ENCODE assay signal across 20 mouse cellular contexts in genomic region chr16:4905591-4905990, GRCm38 (mm10). TPM values are rescaled to one million over a fixed set of nuclear protein-coding genes. Genes with fewer than 3 reads are reported as not detected.
A peak's percentile ranks its signal among the peaks of the same experiment; 100 is the strongest.
DNase-seq lines count a peak whose midpoint lies in the region; ATAC-seq and TF ChIP-seq lines count a peak whose summit lies in the region.
"Had no signal": no experiment of that assay in that cellular context is flagged by ENCODE, and none has a peak within 500 bp of the region (broad histone marks: within the 10 kb centered on the region; RNA-seq: fewer than 3 reads in every experiment).

No protein-coding gene starts in this region.

- TF ChIP-seq CTCF in lung, postnatal 0 days (IDR thresholded peaks at IDR 0.05): no peak
- no peak for TF ChIP-seq CTCF in lung, adult 2 months (IDR thresholded peaks at IDR 0.05; ENCODE audit: insufficient read depth, low read length)

- 8% methylated on average over 1 of the region's 1 CpGs for WGBS in limb, embryonic 12.5 days
- WGBS in limb, embryonic 10.5 days: 12% methylated on average over 1 of the region's 1 CpGs
- WGBS in lung, postnatal 0 days: 29% methylated on average over 1 of the region's 1 CpGs
- WGBS in lung, adult 2 months: 43% methylated on average over 1 of the region's 1 CpGs

- H3K36me3 ChIP-seq in limb, embryonic 12.5 days: peaks cover 35% of the 10 kb centered on the region
- H3K36me3 ChIP-seq in limb, embryonic 10.5 days: peaks cover 33% of the 10 kb centered on the region
- 0 out of 2 replicates have a peak, but pooled peaks cover 3% of the 10 kb centered on the region for H3K36me3 ChIP-seq in lung, postnatal 0 days (ENCODE audit: insufficient read depth, low read length)

- TF ChIP-seq POLR2A in lung, adult 2 months (IDR thresholded peaks at IDR 0.05; ENCODE audit: borderline replicate concordance, extremely low read depth, low read depth, low read length): no peak

- H3K27ac ChIP-seq in limb, embryonic 12.5 days: peak overlapping the region; percentile 35; the same call in 1 of the 2 replicates
- H3K27ac ChIP-seq in limb, embryonic 10.5 days: no peak overlapping the region
- H3K27ac ChIP-seq in lung, postnatal 0 days (ENCODE audit: low read length): peak overlapping the region; percentile 22
- H3K27ac ChIP-seq: forebrain, embryonic 13.5 days; heart, adult 2 months; hindbrain, embryonic 10.5 days; hindbrain, embryonic 14.5 days had no signal

- no peak overlapping the region for H3K4me3 ChIP-seq in limb, embryonic 12.5 days (replicated peaks)
- H3K4me3 ChIP-seq in limb, embryonic 10.5 days: no peak overlapping the region
- no peak overlapping the region for H3K4me3 ChIP-seq in lung, postnatal 0 days (ENCODE audit: low read depth, low read length)
- no peak overlapping the region for H3K4me3 ChIP-seq in lung, adult 2 months (replicated peaks; ENCODE audit: extremely low read depth, low read depth, low read length)
- H3K4me3 ChIP-seq: forebrain, embryonic 13.5 days; heart, adult 2 months; hindbrain, embryonic 10.5 days had no signal

- H3K4me2 ChIP-seq in limb, embryonic 12.5 days: no peak overlapping the region
- no peak overlapping the region for H3K4me2 ChIP-seq in lung, postnatal 0 days (replicated peaks; ENCODE audit: low read depth, low read length)
- H3K4me2 ChIP-seq: forebrain, embryonic 13.5 days; heart, embryonic 11.5 days; hindbrain, embryonic 14.5 days had no signal

- peak; percentile 29 for DNase-seq in embryo, embryonic 10 days (ENCODE audit: low spot score)
- DNase-seq in embryo, embryonic 11 days: no peak
- DNase-seq in limb, embryonic 10.5 days (ENCODE audit: low spot score): no peak
- DNase-seq in lung, postnatal 0 days (ENCODE audit: low spot score): peak; percentile 60
- no peak for DNase-seq in lung, adult 2 months
- no peak for DNase-seq in frontal cortex, postnatal 10 days (ENCODE audit: low spot score in 2 of 2)
- DNase-seq: adrenal gland, adult 8-10 months; adrenal gland, postnatal 36 days; B cell, adult 2 months; cerebellum, adult 8-10 months; cerebellum, postnatal 14 days; forebrain, postnatal 0 days; heart, adult 2 months had no signal

- no peaks in the 10 kb centered on the region for H3K27me3 ChIP-seq in limb, embryonic 12.5 days
- no peaks in the 10 kb centered on the region for H3K27me3 ChIP-seq in limb, embryonic 10.5 days (ENCODE audit: low read depth, poor library complexity, severe bottlenecking)
- no peaks in the 10 kb centered on the region for H3K27me3 ChIP-seq in lung, postnatal 0 days (replicated peaks; ENCODE audit: insufficient read depth, low read length)
- H3K27me3 ChIP-seq: forebrain, embryonic 13.5 days had no signal

- no peak for TF ChIP-seq EP300 in lung, postnatal 0 days (IDR thresholded peaks at IDR 0.05)

- no peaks in the 10 kb centered on the region for H3K9me3 ChIP-seq in limb, embryonic 12.5 days
- no peaks in the 10 kb centered on the region for H3K9me3 ChIP-seq in limb, embryonic 10.5 days (replicated peaks)
- no peaks in the 10 kb centered on the region for H3K9me3 ChIP-seq in lung, postnatal 0 days (ENCODE audit: low read length)
- H3K9me3 ChIP-seq: forebrain, embryonic 13.5 days; G1E; hindbrain, embryonic 10.5 days had no signal

- no peak overlapping the region for H3K9ac ChIP-seq in limb, embryonic 12.5 days (replicated peaks)
- H3K9ac ChIP-seq in lung, postnatal 0 days (replicated peaks; ENCODE audit: low read depth): no peak overlapping the region
- H3K9ac ChIP-seq: forebrain, embryonic 13.5 days; forebrain, postnatal 0 days; hindbrain, embryonic 14.5 days had no signal

- H3K4me1 ChIP-seq in limb, embryonic 12.5 days (replicated peaks): peaks cover 12% of the 10 kb centered on the region
- peaks cover 24% of the 10 kb centered on the region for H3K4me1 ChIP-seq in limb, embryonic 10.5 days
- H3K4me1 ChIP-seq in lung, postnatal 0 days (ENCODE audit: insufficient read depth, low read depth, low read length): 0 out of 2 replicates have a peak, but pooled peaks cover 3% of the 10 kb centered on the region
- H3K4me1 ChIP-seq in lung, adult 2 months (ENCODE audit: control insufficient read depth, insufficient read depth, low read length): peaks cover 16% of the 10 kb centered on the region

- no peak for ATAC-seq in limb, embryonic 12.5 days (ENCODE audit: insufficient number of reproducible peaks, insufficient read depth, low FRiP score, low TSS enrichment, low read depth)
- peak; percentile 22 for ATAC-seq in lung, postnatal 0 days
- ATAC-seq: CD4-positive, CD25-positive, alpha-beta regulatory T cell, adult 4 months; forebrain, embryonic 13.5 days; forebrain, postnatal 0 days had no signal

RNA-seq across cellular contexts. Expression of gene Mgrn1, which starts 19.5 kb away (rescaled TPM):
- 87.1 and 87.5 TPM in 2 replicates for polyA plus RNA-seq in limb, embryonic 12.5 days (2016; fragmentation: Nextera tagmentation; extraction: Ambion mirVana)
- polyA plus RNA-seq in limb, embryonic 10.5 days (2016; fragmentation: Nextera tagmentation; extraction: Ambion mirVana): 68.0 and 84.5 TPM in 2 replicates
- 75.6 and 76.7 TPM in 2 replicates for polyA plus RNA-seq in lung, postnatal 0 days (2015; fragmentation: Nextera tagmentation; extraction: Ambion mirVana)
- 124 and 140 TPM in 2 replicates for polyA plus RNA-seq in lung, adult 2 months (2012; rRNA removed)

RNA-seq across cellular contexts. Expression of gene Ubald1, which starts 25.5 kb away (rescaled TPM):
- polyA plus RNA-seq in limb, embryonic 12.5 days (2016; fragmentation: Nextera tagmentation; extraction: Ambion mirVana): 31.5 and 35.3 TPM in 2 replicates
- polyA plus RNA-seq in limb, embryonic 10.5 days (2016; fragmentation: Nextera tagmentation; extraction: Ambion mirVana): 43.6 and 43.8 TPM in 2 replicates
- polyA plus RNA-seq in lung, postnatal 0 days (2015; fragmentation: Nextera tagmentation; extraction: Ambion mirVana): 33.7 and 39.5 TPM in 2 replicates
- 62.1 and 69.5 TPM in 2 replicates for polyA plus RNA-seq in lung, adult 2 months (2012; rRNA removed)

RNA-seq across cellular contexts. Expression of gene Nudt16l1, which starts 33.0 kb away (rescaled TPM):
- 168 and 171 TPM in 2 replicates for polyA plus RNA-seq in limb, embryonic 12.5 days (2016; fragmentation: Nextera tagmentation; extraction: Ambion mirVana)
- 156 and 167 TPM in 2 replicates for polyA plus RNA-seq in limb, embryonic 10.5 days (2016; fragmentation: Nextera tagmentation; extraction: Ambion mirVana)
- 87.6 and 92.0 TPM in 2 replicates for polyA plus RNA-seq in lung, postnatal 0 days (2015; fragmentation: Nextera tagmentation; extraction: Ambion mirVana)
- 75.8 and 79.6 TPM in 2 replicates for polyA plus RNA-seq in lung, adult 2 months (2012; rRNA removed)

RNA-seq across cellular contexts. Expression of gene Anks3, which starts 58.4 kb away (rescaled TPM):
- 63.0 and 67.6 TPM in 2 replicates for polyA plus RNA-seq in limb, embryonic 12.5 days (2016; fragmentation: Nextera tagmentation; extraction: Ambion mirVana)
- 43.6 and 55.6 TPM in 2 replicates for polyA plus RNA-seq in limb, embryonic 10.5 days (2016; fragmentation: Nextera tagmentation; extraction: Ambion mirVana)
- polyA plus RNA-seq in lung, postnatal 0 days (2015; fragmentation: Nextera tagmentation; extraction: Ambion mirVana): 41.0 and 43.4 TPM in 2 replicates
- 55.9 and 58.6 TPM in 2 replicates for polyA plus RNA-seq in lung, adult 2 months (2012; rRNA removed)

Comparison
In these comparisons a context has a peak if more than half of its experiments do, and no peak if none do; other contexts are left out.
1. DNase-seq: peak in embryo, embryonic 10 days (single experiment) and lung, postnatal 0 days (single experiment); none in embryo, embryonic 11 days (single experiment), limb, embryonic 10.5 days (single experiment), lung, adult 2 months (single experiment) and frontal cortex, postnatal 10 days (0 of 2).